ENCODE assay signal across 23 mouse cellular contexts in genomic region chr14:121383801-121384200, GRCm38 (mm10). TPM values are rescaled to one million over a fixed set of nuclear protein-coding genes. Genes with fewer than 3 reads are reported as not detected.
DNase-seq lines count a peak whose midpoint lies in the region; ATAC-seq and TF ChIP-seq lines count a peak whose summit lies in the region.
"Had no signal": no experiment of that assay in that cellular context is flagged by ENCODE, and none has a peak within 500 bp of the region (broad histone marks: within the 10 kb centered on the region; RNA-seq: fewer than 3 reads in every experiment).

No protein-coding gene starts in this region.

- peak; percentile 59 for DNase-seq in forebrain, embryonic 11.5 days (ENCODE audit: low spot score)
- DNase-seq in midbrain, embryonic 11.5 days (ENCODE audit: low spot score, missing footprints), result peak; percentile 84
- no peak for DNase-seq in midbrain, postnatal 0 days (ENCODE audit: low spot score)
- DNase-seq in thymus, postnatal 4 days, result no peak
- no peak for DNase-seq in gastrocnemius, postnatal 10 days
- no peak for DNase-seq in layer of hippocampus, postnatal 10 days (ENCODE audit: low spot score in 2 of 2)
- DNase-seq: adrenal gland, postnatal 25 days; cerebellum, adult 11-12 months; cerebellum, postnatal 14 days; gastrocnemius, postnatal 36 days; heart, postnatal 4 days; kidney, adult 8-10 months; kidney, postnatal 36 days; left cerebral cortex, postnatal 4 days; liver; lung, postnatal 10 days; right cerebral cortex, adult 18-20 months had no signal

- no peak overlapping the region for H3K9ac ChIP-seq in forebrain, embryonic 11.5 days (ENCODE audit: low read length)
- no peak overlapping the region for H3K9ac ChIP-seq in forebrain, embryonic 15.5 days (replicated peaks)
- no peak overlapping the region for H3K9ac ChIP-seq in midbrain, embryonic 11.5 days (ENCODE audit: low read length)
- H3K9ac ChIP-seq in midbrain, postnatal 0 days (replicated peaks; ENCODE audit: low read length, poor library complexity, severe bottlenecking), result no peak overlapping the region
- no peak overlapping the region for H3K9ac ChIP-seq in forebrain, embryonic 13.5 days
- H3K9ac ChIP-seq: embryonic facial prominence, embryonic 12.5 days; heart, embryonic 15.5 days had no signal

- 16% methylated on average over 3 of the region's 3 CpGs for WGBS in forebrain, embryonic 11.5 days
- 3% methylated on average over 3 of the region's 3 CpGs for WGBS in forebrain, embryonic 15.5 days
- 17% methylated on average over 3 of the region's 3 CpGs for WGBS in midbrain, embryonic 11.5 days
- WGBS in midbrain, postnatal 0 days, result 47% methylated on average over 3 of the region's 3 CpGs
- 8% methylated on average over 3 of the region's 3 CpGs for WGBS in forebrain, embryonic 13.5 days

- peak overlapping the region; percentile 57 for H3K27ac ChIP-seq in forebrain, embryonic 11.5 days (ENCODE audit: low read depth, low read length)
- H3K27ac ChIP-seq in forebrain, embryonic 15.5 days (replicated peaks), result no peak overlapping the region
- H3K27ac ChIP-seq in midbrain, embryonic 11.5 days (ENCODE audit: low read depth, low read length), result no peak overlapping the region; the same call in 1 of the 2 replicates
- no peak overlapping the region for H3K27ac ChIP-seq in midbrain, postnatal 0 days (ENCODE audit: low read depth, low read length)
- 0 out of 2 replicates have a peak overlapping the region, but pooled peaks have one; percentile 2 for H3K27ac ChIP-seq in forebrain, embryonic 13.5 days
- H3K27ac ChIP-seq: embryonic facial prominence, embryonic 12.5 days; heart, embryonic 15.5 days; left cerebral cortex, adult 2 months had no signal

- H3K4me3 ChIP-seq in forebrain, embryonic 11.5 days (ENCODE audit: low read depth, low read length), result no peak overlapping the region
- H3K4me3 ChIP-seq in forebrain, embryonic 15.5 days, result no peak overlapping the region
- H3K4me3 ChIP-seq in midbrain, embryonic 11.5 days (ENCODE audit: low read depth, low read length), result no peak overlapping the region
- no peak overlapping the region for H3K4me3 ChIP-seq in midbrain, postnatal 0 days (ENCODE audit: low read depth, low read length)
- no peak overlapping the region for H3K4me3 ChIP-seq in forebrain, embryonic 13.5 days
- H3K4me3 ChIP-seq: embryonic facial prominence, embryonic 12.5 days; heart, embryonic 15.5 days; left cerebral cortex, adult 2 months had no signal

- peaks cover 5% of the 10 kb centered on the region; the same call in 1 of the 2 replicates for H3K4me1 ChIP-seq in forebrain, embryonic 11.5 days (replicated peaks; ENCODE audit: control insufficient read depth, insufficient read depth, low read length)
- H3K4me1 ChIP-seq in forebrain, embryonic 15.5 days, result peaks cover 11% of the 10 kb centered on the region
- peaks cover 12% of the 10 kb centered on the region for H3K4me1 ChIP-seq in midbrain, embryonic 11.5 days (ENCODE audit: control insufficient read depth, insufficient read depth, low read length)
- no peaks in the 10 kb centered on the region for H3K4me1 ChIP-seq in midbrain, postnatal 0 days (ENCODE audit: insufficient read depth, low read length)
- peaks cover 21% of the 10 kb centered on the region for H3K4me1 ChIP-seq in forebrain, embryonic 13.5 days

- no peaks in the 10 kb centered on the region; the same call in 1 of the 2 replicates for H3K27me3 ChIP-seq in forebrain, embryonic 11.5 days (ENCODE audit: control insufficient read depth, insufficient read depth, low read length)
- no peaks in the 10 kb centered on the region for H3K27me3 ChIP-seq in forebrain, embryonic 15.5 days
- H3K27me3 ChIP-seq in midbrain, embryonic 11.5 days (ENCODE audit: control insufficient read depth, insufficient read depth, low read length), result no peaks in the 10 kb centered on the region
- H3K27me3 ChIP-seq in midbrain, postnatal 0 days (ENCODE audit: insufficient read depth, low read length), result no peaks in the 10 kb centered on the region
- no peaks in the 10 kb centered on the region for H3K27me3 ChIP-seq in forebrain, embryonic 13.5 days
- H3K27me3 ChIP-seq: CH12.LX; embryonic facial prominence, embryonic 12.5 days; heart, embryonic 15.5 days had no signal

- no peak overlapping the region for H3K4me2 ChIP-seq in forebrain, embryonic 11.5 days (ENCODE audit: low read depth, low read length, severe bottlenecking)
- no peak overlapping the region for H3K4me2 ChIP-seq in forebrain, embryonic 15.5 days (replicated peaks)
- no peak overlapping the region for H3K4me2 ChIP-seq in midbrain, embryonic 11.5 days
- H3K4me2 ChIP-seq in midbrain, postnatal 0 days (ENCODE audit: low read depth, low read length, poor library complexity, severe bottlenecking), result no peak overlapping the region
- no peak overlapping the region for H3K4me2 ChIP-seq in forebrain, embryonic 13.5 days
- H3K4me2 ChIP-seq: embryonic facial prominence, embryonic 12.5 days; heart, embryonic 15.5 days had no signal

- no peaks in the 10 kb centered on the region for H3K36me3 ChIP-seq in forebrain, embryonic 11.5 days (ENCODE audit: control insufficient read depth, insufficient read depth, low read length)
- H3K36me3 ChIP-seq in forebrain, embryonic 15.5 days, result no peaks in the 10 kb centered on the region
- no peaks in the 10 kb centered on the region for H3K36me3 ChIP-seq in midbrain, embryonic 11.5 days (ENCODE audit: control insufficient read depth, insufficient read depth, low read length)
- H3K36me3 ChIP-seq in midbrain, postnatal 0 days (ENCODE audit: insufficient read depth, low read length), result no peaks in the 10 kb centered on the region
- no peaks in the 10 kb centered on the region for H3K36me3 ChIP-seq in forebrain, embryonic 13.5 days (ENCODE audit: poor library complexity, severe bottlenecking)
- H3K36me3 ChIP-seq: embryonic facial prominence, embryonic 12.5 days; heart, embryonic 15.5 days had no signal

- TF ChIP-seq CTCF in midbrain, postnatal 0 days (IDR thresholded peaks at IDR 0.05), result no peak

- ATAC-seq in forebrain, embryonic 11.5 days (replicated peaks; ENCODE audit: low FRiP score), result peak; percentile 60
- no peak for ATAC-seq in forebrain, embryonic 15.5 days (replicated peaks)
- ATAC-seq in midbrain, embryonic 11.5 days (ENCODE audit: low FRiP score), result peak; percentile 27; the same call in 1 of the 2 replicates
- ATAC-seq in midbrain, postnatal 0 days (ENCODE audit: low FRiP score), result no peak
- no peak; the same call in 1 of the 2 replicates for ATAC-seq in forebrain, embryonic 13.5 days

- no peaks in the 10 kb centered on the region for H3K9me3 ChIP-seq in forebrain, embryonic 11.5 days (ENCODE audit: control insufficient read depth, low read length)
- no peaks in the 10 kb centered on the region for H3K9me3 ChIP-seq in forebrain, embryonic 15.5 days
- no peaks in the 10 kb centered on the region for H3K9me3 ChIP-seq in midbrain, embryonic 11.5 days (ENCODE audit: control insufficient read depth, low read length)
- no peaks in the 10 kb centered on the region for H3K9me3 ChIP-seq in midbrain, postnatal 0 days (ENCODE audit: low read length)
- H3K9me3 ChIP-seq in forebrain, embryonic 13.5 days (replicated peaks), result no peaks in the 10 kb centered on the region
- H3K9me3 ChIP-seq: embryonic facial prominence, embryonic 12.5 days; heart, embryonic 15.5 days had no signal

RNA-seq across cellular contexts. Expression of gene Stk24, which starts 4.0 kb away (rescaled TPM):
- 50.0 and 51.1 TPM in 2 replicates for polyA plus RNA-seq in forebrain, embryonic 11.5 days (2014; fragmentation: Nextera tagmentation; extraction: Ambion mirVana)
- 23.3 and 24.4 TPM in 2 replicates for polyA plus RNA-seq in forebrain, embryonic 15.5 days (2015; fragmentation: Nextera tagmentation; extraction: Ambion mirVana)
- polyA plus RNA-seq in midbrain, embryonic 11.5 days (2014; fragmentation: Nextera tagmentation; extraction: Ambion mirVana), result 40.4 and 43.5 TPM in 2 replicates
- 19.5 and 22.3 TPM in 2 replicates for total RNA-seq in midbrain, postnatal 0 days (2014; rRNA removed)
- polyA plus RNA-seq in midbrain, postnatal 0 days (2015; fragmentation: Nextera tagmentation; extraction: Ambion mirVana), result 9.8 and 12.8 TPM in 2 replicates
- polyA plus RNA-seq in forebrain, embryonic 13.5 days (2015; fragmentation: Nextera tagmentation; extraction: Ambion mirVana), result 24.3 and 26.1 TPM in 2 replicates
- 10 to 100 TPM; 37.6 to 39.7 TPM for total RNA-seq in gastrocnemius, postnatal 10 days (2021)
- 10 to 100 TPM; 45.8 to 51.1 TPM for total RNA-seq in layer of hippocampus, postnatal 10 days (2021)

Comparison
In these comparisons a context has a peak if more than half of its experiments do, and no peak if none do; other contexts are left out.
1. ATAC-seq: peak in forebrain, embryonic 11.5 days (single experiment) and midbrain, embryonic 11.5 days (single experiment); none in forebrain, embryonic 15.5 days (single experiment), midbrain, postnatal 0 days (single experiment) and forebrain, embryonic 13.5 days (single experiment).
2. DNase-seq: peak in forebrain, embryonic 11.5 days (single experiment) and midbrain, embryonic 11.5 days (single experiment); none in midbrain, postnatal 0 days (single experiment), thymus, postnatal 4 days (single experiment), gastrocnemius, postnatal 10 days (single experiment) and layer of hippocampus, postnatal 10 days (0 of 2).
3. H3K27ac ChIP-seq: peak in forebrain, embryonic 11.5 days (single experiment) and forebrain, embryonic 13.5 days (single experiment); none in forebrain, embryonic 15.5 days (single experiment), midbrain, embryonic 11.5 days (single experiment) and midbrain, postnatal 0 days (single experiment).